Mouse (Mus musculus) ES-E14 (cell line): ENCODE results near the gene Actl6b. TPM values are rescaled to one million over a fixed set of nuclear protein-coding genes. Genes with fewer than 3 reads are reported as not detected.
"Not testable (repeated sequence)": the region's sequence is repeated elsewhere in the genome, so short reads cannot be mapped to it uniquely, and the experiment has no call there.

Source experiments
- DNase-seq: peaks from one replicate; pipeline ENCODE4 v3.0.0-alpha.2; 2013; ENCODE audit warnings: low read depth, low spot score
- H3K27ac ChIP-seq: 2 replicates; pipeline ENCODE4 v1.5.1; 2012; ENCODE audit warnings: low read depth, mild to moderate bottlenecking, low read length, moderate library complexity, mixed read lengths; ENCODE audit not compliant: poor library complexity, insufficient read depth, severe bottlenecking
- H3K36me3 ChIP-seq: 2 replicates; pipeline ENCODE4 v1.6.1; 2012; ENCODE audit warnings: mild to moderate bottlenecking, low read length, moderate library complexity, mixed read lengths; ENCODE audit not compliant: control insufficient read depth, poor library complexity, insufficient read depth, severe bottlenecking
- H3K4me1 ChIP-seq, 2 experiments: fragments of 150-350 bp in 1 of 2; sonication (generic) in 1 of 2; 2 replicates each; pipeline ENCODE4 v1.6.1; 2012; ENCODE audit warnings: low read length in 2 of 2, mild to moderate bottlenecking in 1 of 2, mixed read lengths in 1 of 2; ENCODE audit not compliant: control insufficient read depth in 2 of 2, insufficient read depth in 2 of 2, poor library complexity in 1 of 2
- H3K4me3 ChIP-seq, 2 experiments: fragments of 150-350 bp in 1 of 2; sonication (generic) in 1 of 2; 2 replicates each; pipeline ENCODE4 v1.5.1; 2012; ENCODE audit warnings: low read length in 2 of 2, low read depth in 1 of 2, mild to moderate bottlenecking in 1 of 2, mixed read lengths in 1 of 2; ENCODE audit not compliant: insufficient read depth in 1 of 2, poor library complexity in 1 of 2, severe bottlenecking in 1 of 2
- H3K9ac ChIP-seq: 2 replicates; pipeline ENCODE4 v1.6.1; 2012; ENCODE audit warnings: low read depth, mild to moderate bottlenecking, low read length, mixed read lengths; ENCODE audit not compliant: poor library complexity, insufficient read depth, severe bottlenecking
- H3K9me3 ChIP-seq: fragments of 150-350 bp; sonication (generic); 2 replicates; pipeline ENCODE4 v1.6.1; 2012; ENCODE audit warnings: low read depth, mild to moderate bottlenecking, low read length; ENCODE audit not compliant: control insufficient read depth, insufficient read depth
- CHD2 ChIP-seq: IDR thresholded peaks from 2 replicates; pipeline ENCODE4 v1.6.1; 2014; ENCODE audit warnings: mild to moderate bottlenecking, low read depth, low read length, inconsistent platforms
- HCFC1 ChIP-seq: IDR thresholded peaks from 2 replicates; pipeline ENCODE4 v1.6.1; 2012; ENCODE audit warnings: low read length, inconsistent platforms, borderline replicate concordance; ENCODE audit not compliant: insufficient read depth
- MAFK ChIP-seq: IDR thresholded peaks from 2 replicates; pipeline ENCODE4 v1.6.1; 2014; ENCODE audit warnings: mild to moderate bottlenecking, low read depth, low read length, inconsistent platforms; ENCODE audit not compliant: insufficient read depth
- ZC3H11A ChIP-seq: IDR thresholded peaks from 2 replicates; pipeline ENCODE4 v1.6.1; 2012; ENCODE audit warnings: low read depth, mild to moderate bottlenecking, inconsistent platforms, low read length, borderline replicate concordance
- ZNF384 ChIP-seq: IDR thresholded peaks from 2 replicates; pipeline ENCODE4 v1.6.1; 2012; ENCODE audit warnings: low read depth, low read length, inconsistent platforms
- in situ Hi-C, 2 experiments: fragments of 600-800 bp; cut with MboI; formaldehyde crosslinking; loops; one replicate each; pipeline ENCODE4 v1.15.1; 2025; ENCODE audit warnings: low sequenced_read_pairs in 2 of 2, inconsistent platforms in 1 of 2; ENCODE audit not compliant: unreplicated experiment in 2 of 2
- total RNA-seq: library from RNA; depleted of rRNA; stranded (reverse); fragments of 300-350 nt; gene quantifications from 2 replicates; pipeline ENCODE4 v1.2.3, GENCODE M21; 2012

The Actl6b gene
- total RNA-seq, 1 experiment: not detected

GRCm38 (mm10) chr5:137610548-137611244 lies 57.4 kb downstream of the Actl6b start:
- in situ Hi-C loops: no loop called here
- peaks cover 4 to 53% of the 10 kb centered on the region in 2 experiments; a peak in 3 of 4 replicates for H3K4me1 ChIP-seq
- H3K27ac ChIP-seq: peak overlapping the region; percentile 75
- no peak for DNase-seq
- peak overlapping the region; percentile 63 to 70 for H3K4me3 ChIP-seq
- no peaks in the 10 kb centered on the region for H3K9me3 ChIP-seq
- peak overlapping the region; percentile 72; the same call in 1 of the 2 replicates for H3K9ac ChIP-seq
- TF ChIP-seq CHD2 (no peak), MAFK (no peak)
- peaks cover 11% of the 10 kb centered on the region for H3K36me3 ChIP-seq

- peak overlapping the region; percentile 72; the same call in 1 of the 2 replicates for H3K9ac ChIP-seq
- TF ChIP-seq ZNF384 (no peak), CHD2 (no peak), ZC3H11A (no peak), HCFC1 (no peak), MAFK (no peak)
- no peaks in the 10 kb centered on the region for H3K9me3 ChIP-seq
- in situ Hi-C loops: no loop called here
- no peak for DNase-seq
- peak overlapping the region; percentile 57; the same call in 1 of the 2 replicates for H3K27ac ChIP-seq
- peak overlapping the region; percentile 63 to 70; a peak in 1 of 4 replicates for H3K4me3 ChIP-seq
- H3K4me1 ChIP-seq: peaks cover 4 to 53% of the 10 kb centered on the region in 2 experiments; a peak in 3 of 4 replicates
- peaks cover 9% of the 10 kb centered on the region for H3K36me3 ChIP-seq
Measured at GRCm38 (mm10) chr5:137611245-137611602, 57.9 kb downstream of the Actl6b start.

GRCm38 (mm10) chr5:137613076-137613475 lies 59.8 kb downstream of the Actl6b start:
- TF ChIP-seq HCFC1 (no peak), ZC3H11A (no peak), ZNF384 (no peak), CHD2 (no peak), MAFK (no peak)
- Histone ChIP-seq H3K9ac (peak overlapping the region; percentile 60; the same call in 1 of the 2 replicates), H3K27ac (peak overlapping the region; percentile 66), H3K36me3 (no peaks in the 10 kb centered on the region), H3K4me3 (peak overlapping the region in 1 of 2 experiments; percentile 3; a peak in 1 of 4 replicates), H3K4me1 (peaks cover 4 to 51% of the 10 kb centered on the region in 2 experiments; a peak in 3 of 4 replicates), H3K9me3 (no peaks in the 10 kb centered on the region)
- DNase-seq: no peak
- in situ Hi-C loops: no loop called here

- DNase-seq: no peak
- Histone ChIP-seq H3K4me3 (peak within 1 kb of the TSS in 1 of 2 experiments; percentile 3; a peak in 1 of 4 replicates), H3K4me1 (peaks cover 4 to 49% of the 10 kb centered on the region in 2 experiments; a peak in 3 of 4 replicates), H3K36me3 (no peaks in the 10 kb centered on the region), H3K9me3 (no peaks in the 10 kb centered on the region), H3K27ac (peak within 1 kb of the TSS; percentile 66), H3K9ac (peak within 1 kb of the TSS; percentile 60)
- TF ChIP-seq ZC3H11A: no peak
- TF ChIP-seq HCFC1: no peak
- TF ChIP-seq MAFK: peak; percentile 80
- no peak for TF ChIP-seq CHD2
- no peak for TF ChIP-seq ZNF384
- in situ Hi-C loops: no loop called here
Measured at GRCm38 (mm10) chr5:137613550-137613949, 60.2 kb downstream of the Actl6b start, which contains the start of gene Pcolce. Gene Pcolce (minus strand): TSS chr5:137613784.

- H3K4me3 ChIP-seq, DNase-seq, H3K9ac ChIP-seq, H3K9me3 ChIP-seq, H3K36me3 ChIP-seq, H3K27ac ChIP-seq, in situ Hi-C loops: not testable (repeated sequence)
- peaks cover 4 to 41% of the 10 kb centered on the region in 2 experiments; a peak in 3 of 4 replicates for H3K4me1 ChIP-seq
Measured at GRCm38 (mm10) chr5:137614921-137615320, 61.6 kb downstream of the Actl6b start.
